Mouse (Mus musculus) CH12.LX (cell line): Measurements from ENCODE around the gene Fam122a. TPM values are rescaled to one million over a fixed set of nuclear protein-coding genes. Genes with fewer than 3 reads are reported as not detected.

ENCODE experiments used
- DNase-seq: peaks from one replicate; pipeline ENCODE4 v3.0.0-alpha.2; 2013; ENCODE audit errors: extremely low read depth
- H3K27ac ChIP-seq: 2 replicates; pipeline ENCODE4 v1.5.1; 2012; ENCODE audit warnings: low read depth, mild to moderate bottlenecking, control low read depth, moderate library complexity; ENCODE audit not compliant: insufficient read depth
- H3K27me3 ChIP-seq: replicated peaks from 2 replicates; pipeline ENCODE3; 2012; ENCODE audit warnings: inconsistent platforms
- H3K36me3 ChIP-seq, 2 experiments: replicated peaks in 1 of 2; 2 replicates each; pipeline versions ENCODE3 to v1.6.1; 2012; ENCODE audit warnings: inconsistent platforms in 1 of 2, low read length in 1 of 2, mild to moderate bottlenecking in 1 of 2, mixed read lengths in 1 of 2, moderate library complexity in 1 of 2; ENCODE audit not compliant: control insufficient read depth in 1 of 2, insufficient read depth in 1 of 2
- H3K4me1 ChIP-seq, 2 experiments: 2 replicates each; pipeline ENCODE4 v1.6.1; 2012; ENCODE audit warnings: inconsistent platforms in 1 of 2, moderate library complexity in 1 of 2; ENCODE audit not compliant: insufficient read depth in 2 of 2, control insufficient read depth in 1 of 2
- H3K4me2 ChIP-seq: 2 replicates; pipeline ENCODE4 v1.6.1; 2012; ENCODE audit warnings: low read depth, mild to moderate bottlenecking, control low read depth; ENCODE audit not compliant: poor library complexity, insufficient read depth, severe bottlenecking
- H3K4me3 ChIP-seq, 3 experiments: fragments of 150-350 bp in 1 of 3; sonication (generic) in 1 of 3; replicated peaks in 1 of 3; 2 replicates each; pipeline versions ENCODE3 to v1.5.1; 2011 to 2012; ENCODE audit warnings: low read depth in 2 of 3, low read length in 2 of 3, mild to moderate bottlenecking in 2 of 3, moderate library complexity in 2 of 3, control low read depth in 1 of 3, improper control_type of control experiment in 1 of 3, inconsistent platforms in 1 of 3, mixed read lengths in 1 of 3; ENCODE audit not compliant: poor library complexity in 1 of 3
- H3K79me2 ChIP-seq: replicated peaks from 2 replicates; pipeline ENCODE4 v1.6.1; 2012; ENCODE audit warnings: mild to moderate bottlenecking, moderate library complexity; ENCODE audit not compliant: control insufficient read depth, poor library complexity, insufficient read depth, severe bottlenecking; ENCODE audit errors: extremely low read depth
- H3K9ac ChIP-seq: 2 replicates; pipeline ENCODE4 v1.6.1; 2012; ENCODE audit warnings: low read depth, mild to moderate bottlenecking, control low read depth, moderate library complexity; ENCODE audit not compliant: insufficient read depth
- H3K9me3 ChIP-seq: replicated peaks from 2 replicates; pipeline ENCODE3; 2012; ENCODE audit warnings: low read length, inconsistent platforms, mixed read lengths
- CHD1 ChIP-seq: IDR thresholded peaks from 2 replicates; pipeline ENCODE4 v1.6.1; 2012; ENCODE audit warnings: low read depth, low read length, improper control_type of control experiment, inconsistent platforms
- CTCF ChIP-seq, 2 experiments: IDR thresholded peaks in 1 of 2; conservative IDR thresholded peaks in 1 of 2; 2 replicates each; pipeline ENCODE4 v1.5.1; 2011 to 2012; ENCODE audit warnings: low read depth in 2 of 2, low read length in 2 of 2, improper control_type of control experiment in 1 of 2, inconsistent platforms in 1 of 2, mild to moderate bottlenecking in 1 of 2, moderate library complexity in 1 of 2
- ELF1 ChIP-seq: IDR thresholded peaks from 2 replicates; pipeline ENCODE4 v1.6.1; 2014; ENCODE audit warnings: low read depth, mild to moderate bottlenecking, inconsistent platforms, low read length, improper control_type of control experiment
- EP300 ChIP-seq: IDR thresholded peaks from 2 replicates; pipeline ENCODE4 v1.6.1; 2011; ENCODE audit warnings: low read length, improper control_type of control experiment
- GABPA ChIP-seq: IDR thresholded peaks from 2 replicates; pipeline ENCODE4 v1.6.1; 2012; ENCODE audit warnings: low read depth, low read length, improper control_type of control experiment, inconsistent platforms; ENCODE audit not compliant: insufficient replicate concordance
- HCFC1 ChIP-seq: IDR thresholded peaks from 2 replicates; pipeline ENCODE4 v1.6.1; 2012; ENCODE audit warnings: low read depth, mild to moderate bottlenecking, inconsistent platforms, low read length, improper control_type of control experiment
- MAFK ChIP-seq: IDR thresholded peaks from 2 replicates; pipeline ENCODE4 v1.6.1; 2011; ENCODE audit warnings: low read length, improper control_type of control experiment; ENCODE audit not compliant: insufficient replicate concordance
- MXI1 ChIP-seq: IDR thresholded peaks from 2 replicates; pipeline ENCODE4 v1.6.1; 2011; ENCODE audit warnings: mild to moderate bottlenecking, low read depth, low read length, improper control_type of control experiment
- MYC ChIP-seq: IDR thresholded peaks from 2 replicates; pipeline ENCODE4 v1.6.1; 2011; ENCODE audit warnings: low read depth, mild to moderate bottlenecking, improper control_type of control experiment, low read length
- RAD21 ChIP-seq: IDR thresholded peaks from 2 replicates; pipeline ENCODE4 v1.6.1; 2011; ENCODE audit warnings: low read depth, mild to moderate bottlenecking, low read length, improper control_type of control experiment, moderate library complexity
- RCOR1 ChIP-seq: conservative IDR thresholded peaks from 2 replicates; pipeline ENCODE4 v1.6.1; 2012; ENCODE audit warnings: low read depth, mild to moderate bottlenecking, inconsistent platforms, low read length, improper control_type of control experiment
- SIN3A ChIP-seq: IDR thresholded peaks from 2 replicates; pipeline ENCODE4 v1.6.1; 2012; ENCODE audit warnings: low read length, improper control_type of control experiment, inconsistent platforms
- SMC3 ChIP-seq: IDR thresholded peaks from 2 replicates; pipeline ENCODE4 v1.6.1; 2011; ENCODE audit warnings: low read depth, low read length, improper control_type of control experiment
- TCF12 ChIP-seq: IDR thresholded peaks from 2 replicates; pipeline ENCODE4 v1.6.1; 2014; ENCODE audit warnings: low read depth, mild to moderate bottlenecking, inconsistent platforms, low read length, improper control_type of control experiment
- USF2 ChIP-seq: conservative IDR thresholded peaks from 2 replicates; pipeline ENCODE4 v1.6.1; 2011; ENCODE audit warnings: low read depth, low read length, improper control_type of control experiment
- ZC3H11A ChIP-seq: IDR thresholded peaks from 2 replicates; pipeline ENCODE4 v1.6.1; 2012; ENCODE audit warnings: low read depth, mild to moderate bottlenecking, inconsistent platforms, low read length, improper control_type of control experiment
- ZKSCAN1 ChIP-seq: IDR thresholded peaks from 2 replicates; pipeline ENCODE4 v1.6.1; 2012; ENCODE audit warnings: low read depth, inconsistent platforms, low read length, improper control_type of control experiment, borderline replicate concordance
- ZMIZ1 ChIP-seq: IDR thresholded peaks from 2 replicates; pipeline ENCODE4 v1.6.1; 2012; ENCODE audit warnings: low read depth, mild to moderate bottlenecking, inconsistent platforms, low read length, improper control_type of control experiment
- dilution Hi-C: fragments of 300-500 bp; cut with MboI; formaldehyde crosslinking; loops from 2 replicates; pipeline ENCODE4 v1.14.3; 2020; ENCODE audit warnings: low sequenced_read_pairs; ENCODE audit not compliant: extremely low pct_unique_long_range_greater_than_20kb, extremely low pct_ligation_motif_present
- in situ Hi-C: fragments of 300-500 bp; cut with MboI; formaldehyde crosslinking; loops from 3 replicates; pipeline ENCODE4 v1.14.3; 2019; ENCODE audit warnings: low sequenced_read_pairs, low pct_ligation_motif_present, low pct_unique_long_range_greater_than_20kb, mixed read lengths
- polyA plus RNA-seq: library from polyadenylated mRNA; unstranded; fragments of >175 nt; gene quantifications from 2 replicates; pipeline ENCODE4 v1.2.1, GENCODE M21; 2012; ENCODE audit warnings: low read depth; ENCODE audit not compliant: insufficient read length
- total RNA-seq, 2 experiments: library from RNA; depleted of rRNA; stranded (reverse); fragments of 300-350 nt in 1 of 2; fragments of >200 nt in 1 of 2; gene quantifications; 2 replicates each; pipeline ENCODE4 v1.2.3; 2012 to 2014

Gene Fam122a
- total and polyA plus RNA-seq, 3 experiments = 2.6 to 34.6 (median 4.5) TPM

DNA sequence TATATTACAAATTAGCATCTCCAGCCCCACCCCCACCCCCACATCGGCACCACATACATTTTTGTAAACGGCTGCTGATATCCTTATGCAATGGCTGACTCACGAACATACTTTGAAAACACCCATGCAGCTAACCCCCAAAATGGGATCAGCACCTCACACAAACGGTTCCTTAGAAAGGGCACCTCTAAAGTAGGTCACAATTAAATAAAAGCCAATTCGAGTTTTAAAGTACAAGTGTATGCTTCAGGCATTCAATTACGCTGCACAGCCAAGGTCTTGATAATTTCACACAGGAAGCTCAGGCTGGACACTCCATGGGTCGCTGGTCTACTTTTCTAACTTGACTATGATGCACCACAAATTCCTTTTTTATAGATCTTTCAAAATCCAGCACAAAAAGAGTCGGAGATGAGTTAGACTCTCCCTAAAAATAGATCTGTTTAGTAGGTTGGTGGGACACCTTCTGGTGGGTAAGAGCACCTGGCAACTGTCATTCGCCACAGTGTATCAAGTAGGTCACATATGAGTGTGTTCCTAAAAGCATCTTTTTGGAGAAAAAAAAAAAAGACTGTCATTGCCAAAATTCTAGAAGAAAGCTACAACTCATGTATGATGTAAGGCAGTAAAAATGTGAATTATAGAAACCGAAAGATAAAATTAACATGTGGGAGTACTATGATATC, 25.7 kb upstream of the Fam122a start:
- TF ChIP-seq SMC3 = peak; percentile 14; the same call in 1 of the 2 replicates
- no peak for TF ChIP-seq MAFK
- TF ChIP-seq RAD21 = peak; percentile 11
- no peak for TF ChIP-seq TCF12
- TF ChIP-seq CTCF (conservative IDR thresholded peaks at IDR 0.05 in 1 of 2, IDR thresholded peaks at IDR 0.05 in 1 of 2; ENCODE audit: low read depth in 2 of 2, low read length in 2 of 2) = peak in 1 of 2 experiments; percentile 21; a peak in 2 of 4 replicates
- TF ChIP-seq EP300 = no peak
- TF ChIP-seq ZKSCAN1 = no peak
- TF ChIP-seq CHD1 = no peak
- no peak for TF ChIP-seq RCOR1
- TF ChIP-seq MXI1 = no peak
- TF ChIP-seq MYC = no peak
- TF ChIP-seq ZMIZ1 = no peak
- no peak for TF ChIP-seq ELF1
- no peak for TF ChIP-seq SIN3A
- TF ChIP-seq ZC3H11A = no peak
- TF ChIP-seq GABPA = no peak
- no peak for TF ChIP-seq USF2
- Histone ChIP-seq H3K36me3 (no peaks in the 10 kb centered on the region), H3K4me3 (no peak overlapping the region), H3K4me2 (no peak overlapping the region), H3K9me3 (no peaks in the 10 kb centered on the region), H3K9ac (no peak overlapping the region), H3K4me1 (0 out of 4 replicates have a peak, but pooled peaks cover 0 to 2% of the 10 kb centered on the region in 2 experiments), H3K79me2 (no peaks in the 10 kb centered on the region), H3K27me3 (no peaks in the 10 kb centered on the region), H3K27ac (no peak overlapping the region)
- no peak for DNase-seq
- dilution Hi-C loops (no loop called here), in situ Hi-C loops (no loop called here)

DNA sequence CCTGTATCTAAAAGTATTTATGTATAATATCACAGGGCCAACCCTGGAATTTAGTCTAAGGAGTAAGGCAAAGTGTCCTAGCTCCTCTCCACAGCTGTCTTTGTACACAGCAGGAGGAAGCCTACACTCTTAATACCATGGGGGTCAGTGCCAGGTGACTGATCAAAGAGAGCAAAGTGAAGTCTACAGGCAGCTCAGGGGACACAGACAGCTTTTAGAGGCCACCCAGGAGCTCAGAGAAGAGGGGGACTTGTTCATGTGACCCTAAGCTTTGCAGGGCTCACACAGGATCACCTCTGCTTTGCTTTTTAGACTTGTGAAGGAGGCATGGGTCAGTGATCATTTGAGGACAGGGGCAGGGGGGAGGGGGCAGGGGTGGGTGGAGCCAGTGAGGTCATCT, 24.4 kb upstream of the Fam122a start:
- no peak for DNase-seq
- Histone ChIP-seq H3K27ac (no peak overlapping the region), H3K27me3 (no peaks in the 10 kb centered on the region), H3K4me2 (no peak overlapping the region), H3K9me3 (no peaks in the 10 kb centered on the region), H3K9ac (no peak overlapping the region), H3K4me1 (0 out of 4 replicates have a peak, but pooled peaks cover 0 to 2% of the 10 kb centered on the region in 2 experiments), H3K79me2 (no peaks in the 10 kb centered on the region), H3K4me3 (no peak overlapping the region)
- in situ Hi-C loops = no loop called here
- dilution Hi-C loops = no loop called here
- no peak for TF ChIP-seq HCFC1
- no peak for TF ChIP-seq EP300
- TF ChIP-seq TCF12 = no peak
- TF ChIP-seq, all 38 proteins: peak for 0
- H3K36me3 ChIP-seq = no peaks in the 10 kb centered on the region
